In genomic region chr9:62712374-62712773, GRCm38 (mm10) we compare ENCODE assay signal across 19 mouse cellular contexts. TPM values are rescaled to one million over a fixed set of nuclear protein-coding genes. Genes with fewer than 3 reads are reported as not detected.
DNase-seq lines count a peak whose midpoint lies in the region; ATAC-seq lines count a peak whose summit lies in the region.
"Had no signal": no experiment of that assay in that cellular context is flagged by ENCODE, and none has a peak within 500 bp of the region (broad histone marks: within the 10 kb centered on the region; RNA-seq: fewer than 3 reads in every experiment).

No protein-coding gene starts in this region.

- H3K9ac ChIP-seq in hindbrain, embryonic 16.5 days (ENCODE audit: low read depth, low read length) = no peak overlapping the region
- H3K9ac ChIP-seq: forebrain, embryonic 12.5 days; heart, embryonic 12.5 days; midbrain, embryonic 12.5 days had no signal

- no peaks in the 10 kb centered on the region for H3K36me3 ChIP-seq in hindbrain, embryonic 10.5 days
- H3K36me3 ChIP-seq in hindbrain, embryonic 16.5 days (ENCODE audit: control insufficient read depth, insufficient read depth, low read length) = no peaks in the 10 kb centered on the region
- H3K36me3 ChIP-seq: forebrain, embryonic 12.5 days; heart, embryonic 12.5 days; midbrain, embryonic 12.5 days had no signal

- no peak for ATAC-seq in hindbrain, embryonic 16.5 days
- ATAC-seq: activated CD4-positive, CD25-positive, alpha-beta regulatory T cell, adult 4 months; inflammation-experienced regulatory T-cells, adult 6 months had no signal

- DNase-seq in hindbrain, embryonic 10.5 days (ENCODE audit: low spot score) = no peak
- DNase-seq in 3134 (ENCODE audit: extremely low read depth, insufficient read length, low spot score) = peak; percentile 83
- DNase-seq in Muller cell, postnatal 12 days (ENCODE audit: inconsistent ontology term) = peak; percentile 17
- peak; percentile 87 for DNase-seq in fibroblast of lung, adult 2 months (ENCODE audit: low read depth)
- no peak for DNase-seq in kidney, adult 8-10 months
- no peak for DNase-seq in cerebellum, postnatal 4 days (ENCODE audit: low spot score in 2 of 2)
- DNase-seq: cerebellum, adult 9-11 months; liver; lung, adult 2 months; lung, postnatal 4 days; right cerebral cortex, postnatal 25 days; thymus, adult 2 months had no signal

- WGBS in hindbrain, embryonic 10.5 days = 82% methylated on average over 6 of the region's 6 CpGs
- WGBS in hindbrain, embryonic 16.5 days = 73% methylated on average over 6 of the region's 6 CpGs

- H3K4me3 ChIP-seq in hindbrain, embryonic 10.5 days = no peak overlapping the region
- H3K4me3 ChIP-seq in hindbrain, embryonic 16.5 days (ENCODE audit: low read length) = no peak overlapping the region
- H3K4me3 ChIP-seq: forebrain, embryonic 12.5 days; heart, embryonic 12.5 days; midbrain, embryonic 12.5 days had no signal

- H3K27ac ChIP-seq in hindbrain, embryonic 10.5 days = peak overlapping the region; percentile 53; the same call in 1 of the 2 replicates
- no peak overlapping the region for H3K27ac ChIP-seq in hindbrain, embryonic 16.5 days (ENCODE audit: low read depth, low read length)
- H3K27ac ChIP-seq: forebrain, embryonic 12.5 days; kidney, postnatal 0 days; midbrain, embryonic 12.5 days had no signal

- H3K4me1 ChIP-seq in hindbrain, embryonic 10.5 days (replicated peaks) = peaks cover 34% of the 10 kb centered on the region
- peaks cover 6% of the 10 kb centered on the region; the same call in 1 of the 2 replicates for H3K4me1 ChIP-seq in hindbrain, embryonic 16.5 days (ENCODE audit: control insufficient read depth, insufficient read depth, low read depth, low read length)

- H3K4me2 ChIP-seq in hindbrain, embryonic 16.5 days (ENCODE audit: low read length) = no peak overlapping the region
- H3K4me2 ChIP-seq: forebrain, embryonic 12.5 days; heart, embryonic 12.5 days; midbrain, embryonic 12.5 days had no signal

- no peaks in the 10 kb centered on the region for H3K27me3 ChIP-seq in hindbrain, embryonic 10.5 days (ENCODE audit: insufficient read depth, poor library complexity, severe bottlenecking)
- H3K27me3 ChIP-seq in hindbrain, embryonic 16.5 days (replicated peaks; ENCODE audit: control insufficient read depth, insufficient read depth, low read length) = no peaks in the 10 kb centered on the region
- H3K27me3 ChIP-seq: forebrain, embryonic 12.5 days had no signal

- H3K9me3 ChIP-seq in hindbrain, embryonic 10.5 days = 0 out of 2 replicates have a peak, but pooled peaks cover 5% of the 10 kb centered on the region
- H3K9me3 ChIP-seq in hindbrain, embryonic 16.5 days (ENCODE audit: control insufficient read depth, low read length) = no peaks in the 10 kb centered on the region
- H3K9me3 ChIP-seq: midbrain, embryonic 12.5 days had no signal

RNA-seq across cellular contexts. Expression of gene Itga11, which starts 34.7 kb away (rescaled TPM):
- polyA plus RNA-seq in hindbrain, embryonic 10.5 days (2016; fragmentation: Nextera tagmentation; extraction: Ambion mirVana) = 2.3 and 3.0 TPM in 2 replicates
- polyA plus RNA-seq in hindbrain, embryonic 16.5 days (2015; fragmentation: Nextera tagmentation; extraction: Ambion mirVana) = 1.1 and 2.0 TPM in 2 replicates

Comparison
In these comparisons a context has a peak if more than half of its experiments do, and no peak if none do; other contexts are left out.
1. DNase-seq: peak in 3134 (single experiment), Muller cell, postnatal 12 days (single experiment) and fibroblast of lung, adult 2 months (single experiment); none in hindbrain, embryonic 10.5 days (single experiment), kidney, adult 8-10 months (0 of 2) and cerebellum, postnatal 4 days (0 of 2).